Mouse (Mus musculus) cerebellum, adult 2 months (tissue): ENCODE measurements at regions not wholly inside any gene's neighbourhood (a gene's known extent, or its start where the extent isn't known, plus 50 kb on each side); places are given as distances from the start of the nearest gene placed in this dataset.
"Not testable (repeated sequence)": the region's sequence is repeated elsewhere in the genome, so short reads cannot be mapped to it uniquely, and the experiment has no call there.

Experiments used
- DNase-seq, 2 experiments: peaks; one replicate each; pipeline ENCODE4 v3.0.0; 2021
- H3K27ac ChIP-seq: fragments of 200-500 bp; 2 replicates; pipeline ENCODE4 v1.5.1; 2012; ENCODE audit warnings: low read length, control low read depth, inconsistent platforms; ENCODE audit not compliant: insufficient read depth
- H3K27me3 ChIP-seq: fragments of 200-500 bp; 2 replicates; pipeline ENCODE4 v1.6.1; 2012; ENCODE audit warnings: inconsistent platforms, mild to moderate bottlenecking, low read length, moderate library complexity; ENCODE audit not compliant: control insufficient read depth, insufficient read depth
- H3K4me1 ChIP-seq: fragments of 200-500 bp; 2 replicates; pipeline ENCODE4 v1.6.1; 2011; ENCODE audit warnings: low read length; ENCODE audit not compliant: control insufficient read depth, insufficient read depth
- H3K4me3 ChIP-seq: fragments of 200-500 bp; replicated peaks from 2 replicates; pipeline ENCODE3; 2011; ENCODE audit warnings: mild to moderate bottlenecking, low read depth, low read length, control low read depth; ENCODE audit not compliant: insufficient read depth
- CTCF ChIP-seq: fragments of 200-500 bp; IDR thresholded peaks from 2 replicates; pipeline ENCODE4 v1.5.1; 2011; ENCODE audit warnings: low read depth, mild to moderate bottlenecking, control low read depth, low read length, moderate library complexity, borderline replicate concordance; ENCODE audit not compliant: insufficient read depth
- POLR2A ChIP-seq: fragments of 200-500 bp; IDR thresholded peaks from 2 replicates; pipeline ENCODE4 v1.6.1; 2011; ENCODE audit warnings: low read length, control low read depth, borderline replicate concordance; ENCODE audit not compliant: insufficient read depth
- WGBS: fragments of 180-500 bp; shearing (Covaris S2); methylation state at CpG from one replicate; pipeline ENCODE4 v1.1.7; 2018; 5-methylcytosine and 5-hydroxymethylcytosine counted together

DNA sequence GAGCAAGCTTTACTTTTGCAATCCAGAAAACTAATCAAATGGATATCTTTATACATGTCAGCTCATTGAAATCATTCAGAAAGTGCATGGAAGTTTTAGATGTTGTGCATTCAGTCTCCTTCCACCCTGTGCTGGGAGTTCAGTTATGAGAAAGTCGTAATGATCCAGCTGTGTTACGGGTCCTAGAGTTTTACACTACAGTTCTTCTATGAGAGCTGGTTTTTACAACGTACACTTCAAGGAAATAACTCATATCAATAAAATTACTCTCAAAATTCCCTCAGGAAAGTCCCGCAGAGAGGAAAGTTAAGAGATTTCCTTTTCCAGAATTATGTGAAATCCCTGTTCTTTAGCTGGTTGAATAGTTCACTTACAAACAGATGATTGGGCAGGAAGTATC, 418.1 kb upstream of the Slc10a2 start:
- Histone ChIP-seq H3K27me3 (no peaks in the 10 kb centered on the region), H3K4me3 (no peak overlapping the region), H3K27ac (no peak overlapping the region), H3K4me1 (no peaks in the 10 kb centered on the region)
- DNase-seq = no peak
- 88% methylated on average over 4 of the region's 4 CpGs for WGBS
- TF ChIP-seq POLR2A (no peak), CTCF (no peak)

DNA sequence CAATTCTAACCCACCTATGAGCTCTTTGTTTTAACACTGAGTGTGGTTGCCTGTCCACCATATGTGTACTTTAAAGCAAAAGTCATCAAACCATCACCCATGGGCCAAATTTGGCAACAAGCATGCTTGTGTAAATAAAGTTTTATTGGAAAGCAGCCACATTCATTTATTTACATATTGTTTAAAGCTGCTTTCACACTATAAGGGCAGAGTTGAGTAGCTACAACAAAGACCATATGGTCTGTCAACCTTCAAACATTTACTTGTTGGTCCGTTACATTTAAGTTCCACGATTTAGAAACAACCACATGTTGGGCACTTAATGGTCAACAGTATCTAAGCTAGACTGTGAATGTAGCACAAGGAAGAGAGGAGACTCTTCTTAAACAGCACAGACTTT, 390.7 kb upstream of the Slc10a2 start:
- Histone ChIP-seq H3K27me3 (no peaks in the 10 kb centered on the region), H3K4me3 (no peak overlapping the region), H3K4me1 (no peaks in the 10 kb centered on the region), H3K27ac (no peak overlapping the region)
- WGBS = 65% methylated on average over 2 of the region's 2 CpGs
- no peak for DNase-seq
- TF ChIP-seq POLR2A (no peak), CTCF (no peak)

DNA sequence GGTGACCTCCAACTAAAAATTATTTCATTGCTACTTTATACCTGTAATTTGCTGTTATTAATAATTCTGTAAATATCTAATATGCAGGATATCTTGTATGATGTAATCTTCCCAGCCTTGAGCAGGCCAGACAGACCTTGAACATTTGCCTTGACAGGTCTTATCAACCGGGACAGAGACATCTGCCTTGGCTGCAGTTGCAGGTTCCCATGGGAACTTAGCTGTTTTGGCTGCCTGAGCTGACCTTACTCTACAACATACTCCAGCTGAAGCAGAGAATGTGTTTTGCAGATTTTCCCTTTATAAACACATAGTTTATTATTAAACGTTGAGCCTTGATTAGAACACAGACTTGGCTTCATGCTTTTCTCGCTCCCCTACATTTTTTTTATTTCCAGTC, 385.3 kb upstream of the Slc10a2 start:
- Histone ChIP-seq H3K27me3 (no peaks in the 10 kb centered on the region), H3K27ac (no peak overlapping the region), H3K4me3 (no peak overlapping the region), H3K4me1 (no peaks in the 10 kb centered on the region)
- 66% methylated on average over 3 of the region's 3 CpGs for WGBS
- no peak for DNase-seq
- TF ChIP-seq CTCF (no peak), POLR2A (no peak)

DNA sequence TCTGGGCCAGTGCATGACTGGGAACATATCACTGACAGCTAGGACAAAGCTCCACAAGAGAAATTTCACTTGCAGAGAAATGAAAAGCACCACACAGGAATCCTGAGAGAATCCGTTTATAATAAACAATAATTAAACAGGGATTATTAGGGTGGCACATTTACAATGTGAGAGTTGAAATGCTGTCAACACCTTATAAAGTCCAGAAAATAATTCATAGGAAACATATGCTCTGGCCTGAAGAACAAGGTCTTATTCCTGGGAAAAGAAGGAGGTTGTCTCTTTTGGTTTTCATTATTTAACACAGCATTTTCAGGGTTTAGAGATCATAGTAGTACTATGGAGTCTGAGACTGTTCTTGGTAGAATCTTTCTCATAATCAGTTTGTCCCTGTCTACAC, 377.8 kb upstream of the Slc10a2 start:
- WGBS = 84% methylated on average over 1 of the region's 1 CpGs
- Histone ChIP-seq H3K27me3 (no peaks in the 10 kb centered on the region), H3K4me3 (no peak overlapping the region), H3K27ac (no peak overlapping the region), H3K4me1 (no peaks in the 10 kb centered on the region)
- no peak for TF ChIP-seq POLR2A
- no peak for TF ChIP-seq CTCF
- no peak for DNase-seq

DNA sequence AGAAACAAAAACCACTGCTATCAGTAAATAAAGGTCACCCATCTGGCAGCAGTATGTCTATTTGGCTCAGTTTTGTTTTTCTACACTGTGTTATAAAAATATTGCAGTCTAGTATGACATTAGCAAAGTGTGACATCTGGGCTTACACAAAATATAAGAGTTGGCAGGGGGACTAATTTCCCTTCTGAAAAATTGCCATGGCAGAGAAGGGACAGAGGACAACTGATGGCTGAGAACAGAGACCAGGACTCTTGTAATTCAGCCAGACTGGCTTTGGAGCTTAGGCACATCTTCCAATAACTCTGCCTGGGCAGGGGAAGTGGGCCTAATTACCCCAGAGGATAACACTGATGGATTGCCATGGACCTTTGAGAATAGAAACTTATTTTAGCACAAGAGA, 367.8 kb upstream of the Slc10a2 start:
- no peak for TF ChIP-seq CTCF
- TF ChIP-seq POLR2A = no peak
- H3K27ac ChIP-seq = no peak overlapping the region
- peak in 1 of 2 experiments; percentile 52 for DNase-seq
- H3K27me3 ChIP-seq = no peaks in the 10 kb centered on the region
- peaks cover 2% of the 10 kb centered on the region; the same call in 1 of the 2 replicates for H3K4me1 ChIP-seq
- H3K4me3 ChIP-seq = no peak overlapping the region

DNA sequence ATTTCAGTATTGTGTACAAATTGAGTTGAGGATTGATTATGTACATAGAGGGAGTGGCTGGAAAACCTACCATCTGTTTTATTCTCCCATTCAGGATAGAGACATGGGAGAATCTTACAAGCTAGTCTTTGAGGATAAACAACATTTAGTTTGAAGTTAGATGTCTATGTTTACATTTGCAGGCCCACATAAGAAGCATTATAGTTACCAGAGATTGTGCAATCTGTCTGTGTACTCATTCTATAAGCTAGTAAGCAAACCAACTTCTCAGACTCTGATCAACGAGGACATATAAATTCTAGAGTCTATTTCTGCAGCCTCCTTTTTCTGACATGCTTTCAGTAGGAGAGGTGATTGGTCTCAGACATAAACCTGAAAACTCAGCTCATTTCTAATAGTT, 367.4 kb upstream of the Slc10a2 start:
- TF ChIP-seq CTCF (no peak), POLR2A (no peak)
- Histone ChIP-seq H3K27ac (no peak overlapping the region), H3K4me3 (no peak overlapping the region), H3K27me3 (no peaks in the 10 kb centered on the region), H3K4me1 (peaks cover 2% of the 10 kb centered on the region; the same call in 1 of the 2 replicates)
- DNase-seq = no peak
- WGBS = 44% methylated on average over 1 of the region's 1 CpGs

DNA sequence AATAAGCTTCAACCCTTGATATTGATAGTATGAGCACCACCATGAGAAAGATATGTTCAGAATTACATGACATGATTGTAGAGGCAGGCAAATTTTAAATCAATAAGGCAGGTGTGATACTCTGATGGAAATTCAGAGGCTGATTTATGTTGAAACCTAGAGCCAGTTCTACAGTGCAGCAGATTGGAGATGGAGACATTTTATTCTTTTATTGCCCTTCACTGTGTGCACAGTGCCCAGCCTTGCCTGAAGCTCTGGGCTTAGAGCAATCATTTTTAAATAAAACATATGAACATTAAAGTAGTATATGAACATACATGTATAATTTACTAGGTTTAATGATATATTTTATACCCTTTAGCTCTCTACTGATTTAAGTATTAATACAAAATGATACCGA, 352.5 kb upstream of the Slc10a2 start:
- no peaks in the 10 kb centered on the region for H3K4me1 ChIP-seq
- no peak for DNase-seq
- 98% methylated on average over 1 of the region's 1 CpGs for WGBS

DNA sequence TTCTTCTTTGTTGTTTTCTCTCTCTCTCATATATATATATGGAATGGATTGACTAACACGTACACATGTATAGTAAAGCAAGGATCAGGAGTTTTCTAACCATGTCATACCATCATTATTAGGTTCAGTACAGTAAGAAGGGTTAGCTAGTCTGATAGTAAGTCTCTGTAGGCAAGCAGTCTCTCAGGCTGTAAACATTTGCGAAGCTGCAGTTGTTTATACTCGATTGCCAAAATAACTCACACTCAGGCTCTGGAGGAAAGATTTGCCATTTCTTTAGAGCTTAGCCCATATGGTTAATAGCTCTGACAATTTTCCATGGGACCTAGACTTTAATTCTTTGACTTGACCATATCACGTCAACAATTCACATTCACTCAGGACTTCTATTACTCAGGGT, 348.3 kb upstream of the Slc10a2 start:
- TF ChIP-seq CTCF (no peak), POLR2A (no peak)
- Histone ChIP-seq H3K27ac (no peak overlapping the region), H3K4me1 (no peaks in the 10 kb centered on the region), H3K27me3 (no peaks in the 10 kb centered on the region), H3K4me3 (no peak overlapping the region)
- WGBS = 95% methylated on average over 4 of the region's 4 CpGs
- no peak for DNase-seq

More for the DNA sequence above, 352.5 kb upstream of the Slc10a2 start:
- TF ChIP-seq CTCF = no peak
- no peak for TF ChIP-seq POLR2A
- no peaks in the 10 kb centered on the region for H3K27me3 ChIP-seq
- H3K4me3 ChIP-seq = no peak overlapping the region
- H3K27ac ChIP-seq = no peak overlapping the region

DNA sequence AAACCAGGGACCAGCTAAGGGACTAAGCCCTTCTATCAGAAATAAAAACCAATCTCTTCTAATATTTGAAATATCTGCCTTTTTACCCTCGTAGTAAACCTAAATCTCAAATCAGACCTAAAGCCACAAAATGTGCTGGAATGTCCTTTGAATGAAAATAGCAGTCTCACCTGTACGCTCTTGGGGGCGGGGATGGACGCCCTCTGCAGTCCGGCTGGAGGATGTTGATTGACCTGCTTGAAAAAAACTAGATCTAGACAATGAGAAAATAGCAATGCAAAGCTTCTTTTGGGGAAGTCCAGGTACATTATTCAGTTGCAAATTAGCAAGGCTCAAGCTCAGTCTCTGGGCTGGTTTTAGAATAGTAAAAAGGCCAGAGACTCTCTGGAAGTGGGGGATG, 337.1 kb upstream of the Slc10a2 start:
- 91% methylated on average over 5 of the region's 5 CpGs for WGBS
- not testable (repeated sequence) for H3K4me1 ChIP-seq, H3K4me3 ChIP-seq, H3K27ac ChIP-seq, DNase-seq, H3K27me3 ChIP-seq

DNA sequence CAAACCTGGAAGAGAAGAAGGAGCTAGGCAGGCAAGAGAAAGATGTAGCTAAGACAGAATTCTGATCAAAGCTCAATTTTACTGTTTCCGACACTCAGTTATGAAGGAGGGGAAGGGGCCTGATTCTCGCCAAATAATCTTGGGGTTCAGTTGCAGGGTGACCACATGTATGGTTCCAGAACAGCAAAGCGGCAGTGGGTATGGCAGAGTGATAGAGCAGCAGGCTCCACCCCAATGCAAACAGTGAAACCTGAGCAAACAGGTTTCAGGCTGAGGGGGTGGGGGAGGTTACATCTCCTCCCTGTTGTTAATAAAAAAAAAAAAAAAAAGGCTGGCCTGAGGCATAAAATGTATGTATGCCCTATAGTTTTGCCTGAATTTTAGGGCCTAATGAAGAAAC, 335.3 kb upstream of the Slc10a2 start:
- WGBS = 98% methylated on average over 3 of the region's 3 CpGs
- DNase-seq, H3K4me1 ChIP-seq, H3K27ac ChIP-seq, H3K27me3 ChIP-seq, H3K4me3 ChIP-seq: not testable (repeated sequence)
